ENCODE assay signal across 37 mouse cellular contexts in genomic region chr9:99853356-99853755, GRCm38 (mm10). TPM values are rescaled to one million over a fixed set of nuclear protein-coding genes. Genes with fewer than 3 reads are reported as not detected.
"Had no signal": no experiment of that assay in that cellular context is flagged by ENCODE, and none has a peak within 500 bp of the region (broad histone marks: within the 10 kb centered on the region; RNA-seq: fewer than 3 reads in every experiment).

No protein-coding gene starts in this region.

- H3K4me3 ChIP-seq: embryonic facial prominence, embryonic 10.5 days; embryonic facial prominence, embryonic 12.5 days; embryonic facial prominence, embryonic 13.5 days; embryonic facial prominence, embryonic 15.5 days; erythroblast, embryonic 14.5 days; forebrain, embryonic 10.5 days; forebrain, embryonic 12.5 days; forebrain, embryonic 13.5 days; forebrain, embryonic 15.5 days; gastrocnemius, adult 2 months; heart, adult 2 months had no signal

- H3K27ac ChIP-seq: embryonic facial prominence, embryonic 10.5 days; embryonic facial prominence, embryonic 12.5 days; embryonic facial prominence, embryonic 13.5 days; embryonic facial prominence, embryonic 15.5 days; forebrain, embryonic 10.5 days; forebrain, embryonic 12.5 days; forebrain, embryonic 13.5 days; forebrain, embryonic 15.5 days; gastrocnemius, adult 2 months; heart, adult 2 months had no signal

- H3K9ac ChIP-seq: embryonic facial prominence, embryonic 12.5 days; embryonic facial prominence, embryonic 13.5 days; embryonic facial prominence, embryonic 15.5 days; forebrain, embryonic 12.5 days; forebrain, embryonic 13.5 days; forebrain, embryonic 15.5 days; forebrain, postnatal 0 days had no signal

- ATAC-seq: forebrain, embryonic 13.5 days; forebrain, embryonic 14.5 days; forebrain, embryonic 15.5 days; forebrain, embryonic 16.5 days; forebrain, postnatal 0 days had no signal

- H3K9me3 ChIP-seq: embryonic facial prominence, embryonic 10.5 days; embryonic facial prominence, embryonic 12.5 days; embryonic facial prominence, embryonic 13.5 days; embryonic facial prominence, embryonic 15.5 days; forebrain, embryonic 10.5 days; forebrain, embryonic 12.5 days; forebrain, embryonic 13.5 days; forebrain, embryonic 15.5 days had no signal

- DNase-seq: cerebellum, adult 2 months; cerebellum, adult 8-10 months; cerebellum, adult 9-10 months; cerebellum, adult 9-11 months; cerebellum, postnatal 10 days; cerebellum, postnatal 14 days; cerebellum, postnatal 25 days; cerebellum, postnatal 36 days; embryo, embryonic 11 days; forebrain, postnatal 0 days; gastrocnemius, adult 2 months; gastrocnemius, postnatal 10 days; gastrocnemius, postnatal 14 days; gastrocnemius, postnatal 25 days; gastrocnemius, postnatal 36 days; heart, adult 18-20 months; heart, adult 2 months had no signal

- H3K4me2 ChIP-seq: embryonic facial prominence, embryonic 12.5 days; embryonic facial prominence, embryonic 13.5 days; embryonic facial prominence, embryonic 15.5 days; forebrain, embryonic 12.5 days; forebrain, embryonic 13.5 days; forebrain, embryonic 15.5 days had no signal

- H3K36me3 ChIP-seq: embryonic facial prominence, embryonic 10.5 days; embryonic facial prominence, embryonic 12.5 days; embryonic facial prominence, embryonic 13.5 days; embryonic facial prominence, embryonic 15.5 days; forebrain, embryonic 10.5 days; forebrain, embryonic 12.5 days; forebrain, embryonic 15.5 days had no signal

- H3K4me1 ChIP-seq: embryonic facial prominence, embryonic 10.5 days; embryonic facial prominence, embryonic 12.5 days; embryonic facial prominence, embryonic 13.5 days; embryonic facial prominence, embryonic 15.5 days had no signal

RNA-seq across cellular contexts. Expression of gene Sox14, which starts 22.6 kb away (rescaled TPM):
- total RNA-seq: common myeloid progenitor, adult 5-6 weeks; gastrocnemius, adult 18-20 months; gastrocnemius, adult 2 months; gastrocnemius, adult 8-10 months; gastrocnemius, postnatal 10 days; gastrocnemius, postnatal 14 days; gastrocnemius, postnatal 25 days; gastrocnemius, postnatal 36 days; gastrocnemius, postnatal 4 days; granulocyte monocyte progenitor cell, adult 5-6 weeks; heart, adult 18-20 months; heart, adult 2 months had no signal
- polyA plus RNA-seq: cortical plate, adult 2 months; embryonic facial prominence, embryonic 14.5 days; erythroblast, embryonic 14.5 days; frontal cortex, adult 2 months; gonadal fat pad, adult 2 months; heart, adult 2 months had no signal
